Mouse (Mus musculus) stomach, postnatal 0 days (tissue): ENCODE measurements at regions not wholly inside any gene's neighbourhood (a gene's known extent, or its start where the extent isn't known, plus 50 kb on each side); places are given as distances from the start of the nearest gene placed in this dataset.

Experiments
- ATAC-seq: fragments of 200-750 bp; cut with Nextera tagmentation; 2 replicates; pipeline ENCODE4 v1.8.0; 2017; ENCODE audit not compliant: low FRiP score, low TSS enrichment
- DNase-seq: peaks from one replicate; pipeline ENCODE4 v3.0.0-alpha.2; 2016; ENCODE audit warnings: low spot score
- H3K27ac ChIP-seq: fragments of 300-500 bp; sonication (generic); replicated peaks from 2 replicates; pipeline ENCODE4 v1.5.1; 2014; ENCODE audit warnings: mild to moderate bottlenecking, control low read depth
- H3K27me3 ChIP-seq: fragments of 300-500 bp; sonication (generic); 2 replicates; pipeline ENCODE4 v1.6.1; 2014; ENCODE audit warnings: low read length; ENCODE audit not compliant: control insufficient read depth, insufficient read depth
- H3K36me3 ChIP-seq: fragments of 300-500 bp; sonication (generic); 2 replicates; pipeline ENCODE4 v1.6.1; 2014; ENCODE audit warnings: low read length, mixed read lengths; ENCODE audit not compliant: control insufficient read depth, insufficient read depth
- H3K4me1 ChIP-seq: fragments of 300-500 bp; sonication (generic); replicated peaks from 2 replicates; pipeline ENCODE4 v1.6.1; 2014; ENCODE audit warnings: antibody characterized with exemption; ENCODE audit not compliant: control insufficient read depth, insufficient read depth
- H3K4me2 ChIP-seq: fragments of 300-500 bp; sonication (generic); replicated peaks from 2 replicates; pipeline ENCODE4 v1.6.1; 2014; ENCODE audit warnings: low read depth, mild to moderate bottlenecking, control low read depth, moderate library complexity
- H3K4me3 ChIP-seq: fragments of 300-500 bp; sonication (generic); 2 replicates; pipeline ENCODE4 v1.5.1; 2014; ENCODE audit warnings: low read depth, low read length, control low read depth
- H3K9ac ChIP-seq: fragments of 300-500 bp; sonication (generic); 2 replicates; pipeline ENCODE4 v1.6.1; 2014; ENCODE audit warnings: mild to moderate bottlenecking, low read length, control low read depth, mixed read lengths
- H3K9me3 ChIP-seq: fragments of 300-500 bp; sonication (generic); 2 replicates; pipeline ENCODE4 v1.6.1; 2016; ENCODE audit warnings: low read length; ENCODE audit not compliant: control insufficient read depth
- CTCF ChIP-seq: IDR thresholded peaks from 2 replicates; pipeline ENCODE4 v1.5.1; 2016; ENCODE audit warnings: antibody characterized with exemption, low read depth, mild to moderate bottlenecking, moderate library complexity
- EP300 ChIP-seq: optimal IDR thresholded peaks from 2 replicates; pipeline ENCODE3; 2016; ENCODE audit warnings: antibody characterized with exemption
- WGBS: fragments of 180-500 bp; shearing (Covaris S2); extraction: QIAGEN DNeasy Blood & Tissue Kit; methylation state at CpG from one replicate; pipeline ENCODE4 v1.1.7; 2014; 5-methylcytosine and 5-hydroxymethylcytosine counted together

DNA sequence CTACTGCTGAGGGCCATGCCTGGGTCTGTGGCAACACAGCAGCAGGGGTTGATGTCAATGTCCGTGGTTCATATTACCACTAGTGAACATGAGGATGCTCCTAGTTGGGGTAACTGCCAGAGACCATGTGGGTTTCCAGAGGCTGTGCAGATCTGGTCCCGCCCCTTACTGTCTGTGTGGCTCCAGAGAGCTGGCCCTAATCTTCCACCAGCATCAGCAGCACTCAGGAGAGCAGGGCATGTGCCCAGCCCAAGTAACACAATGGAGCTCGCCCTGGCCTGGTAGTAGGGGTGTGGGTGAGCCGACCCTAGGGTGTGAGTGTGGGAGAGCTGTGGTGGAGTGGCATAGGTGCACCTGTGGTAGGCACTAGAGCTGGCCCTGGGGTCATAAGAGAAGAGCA is 59.3 kb upstream of the Galnt15 start:
- Histone ChIP-seq H3K36me3 (no peaks in the 10 kb centered on the region), H3K27ac (no peak overlapping the region), H3K4me1 (no peaks in the 10 kb centered on the region), H3K4me2 (no peak overlapping the region), H3K27me3 (no peaks in the 10 kb centered on the region), H3K4me3 (no peak overlapping the region), H3K9me3 (no peaks in the 10 kb centered on the region), H3K9ac (no peak overlapping the region)
- ATAC-seq (no peak), DNase-seq (no peak)
- no peak for TF ChIP-seq EP300
- no peak for TF ChIP-seq CTCF
- 84% methylated on average over 4 of the region's 4 CpGs for WGBS

DNA sequence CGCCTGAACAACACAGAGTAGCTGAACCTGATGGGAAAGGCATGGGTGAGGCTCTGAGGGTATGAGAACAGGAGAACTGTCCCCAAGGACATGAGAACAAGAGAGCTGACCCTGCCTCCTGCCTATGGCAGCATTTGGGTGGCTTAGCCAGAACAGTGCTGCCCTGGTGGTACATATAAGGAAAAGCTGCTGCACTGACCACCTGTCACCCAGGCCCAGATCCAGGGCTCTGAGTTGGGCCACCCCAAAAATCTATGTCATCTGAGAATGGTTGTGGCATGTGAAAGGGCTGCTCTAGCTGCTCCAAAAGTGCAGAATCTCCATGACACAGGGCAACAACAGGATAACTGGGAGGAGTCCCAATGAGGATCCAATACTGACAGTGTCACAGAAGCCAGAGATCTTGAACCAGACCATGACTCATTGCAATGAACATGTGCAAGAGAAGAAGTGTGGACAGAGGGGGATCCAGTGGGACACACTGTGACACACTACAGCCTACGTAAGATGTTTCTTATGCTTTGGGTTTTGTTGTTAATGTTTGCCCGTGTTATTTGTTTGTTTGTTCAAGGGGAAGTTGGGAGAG is 58.5 kb upstream of the Galnt15 start:
- Histone ChIP-seq H3K27me3 (no peaks in the 10 kb centered on the region), H3K4me2 (no peak overlapping the region), H3K9ac (no peak overlapping the region), H3K27ac (no peak overlapping the region), H3K4me3 (no peak overlapping the region), H3K36me3 (no peaks in the 10 kb centered on the region), H3K4me1 (no peaks in the 10 kb centered on the region), H3K9me3 (no peaks in the 10 kb centered on the region)
- 77% methylated on average over 3 of the region's 3 CpGs for WGBS
- no peak for ATAC-seq
- no peak for TF ChIP-seq CTCF
- DNase-seq: no peak

DNA sequence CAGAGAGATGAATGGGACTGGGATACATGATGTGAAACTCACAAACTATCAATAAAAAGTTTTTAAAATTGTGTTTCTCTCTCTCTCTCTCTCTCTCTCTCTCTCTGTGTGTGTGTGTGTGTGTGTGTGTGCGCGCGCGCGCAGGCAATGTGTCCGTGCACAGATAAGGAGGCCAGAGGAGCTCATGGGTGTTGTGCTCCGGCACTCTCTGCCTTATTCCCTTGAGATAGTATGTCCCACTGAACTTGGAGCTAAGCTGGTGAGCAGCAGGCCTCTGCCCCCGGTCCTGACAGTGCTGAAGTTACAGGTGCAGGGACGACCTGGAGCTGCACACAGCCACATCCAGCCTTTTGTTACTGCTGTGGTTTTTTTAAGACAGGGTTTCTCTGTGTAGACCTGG is 57.9 kb upstream of the Galnt15 start:
- Histone ChIP-seq H3K4me3 (no peak overlapping the region), H3K4me2 (no peak overlapping the region), H3K9me3 (no peaks in the 10 kb centered on the region), H3K36me3 (no peaks in the 10 kb centered on the region), H3K4me1 (no peaks in the 10 kb centered on the region), H3K27ac (no peak overlapping the region), H3K9ac (no peak overlapping the region), H3K27me3 (no peaks in the 10 kb centered on the region)
- TF ChIP-seq CTCF (no peak), EP300 (no peak)
- WGBS: 90% methylated on average over 9 of the region's 9 CpGs
- no peak for ATAC-seq
- no peak for DNase-seq

DNA sequence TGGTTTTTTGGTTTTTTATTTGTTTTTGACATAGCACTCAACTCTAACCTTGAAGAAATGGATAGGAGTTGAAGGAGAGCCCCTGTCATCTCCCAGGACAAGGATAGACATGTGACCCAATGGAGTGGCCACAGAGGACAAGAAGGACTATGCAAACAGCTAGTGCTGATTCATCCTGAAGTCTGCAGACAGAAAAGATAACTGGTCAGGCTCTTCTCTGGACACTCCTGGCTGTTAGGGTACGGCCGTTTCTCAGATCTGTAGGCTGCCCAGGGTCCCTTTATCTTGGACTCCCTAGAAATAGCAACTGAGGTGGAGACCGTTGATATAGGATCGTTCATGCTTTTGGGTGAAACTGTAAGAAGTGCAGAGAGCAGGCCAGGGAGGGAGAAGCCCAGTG is 55.1 kb upstream of the Galnt15 start:
- H3K9me3 ChIP-seq: no peaks in the 10 kb centered on the region
- DNase-seq (no peak), ATAC-seq (no peak)
- TF ChIP-seq EP300: no peak
- TF ChIP-seq CTCF: no peak
- H3K27me3 ChIP-seq: no peaks in the 10 kb centered on the region
- no peak overlapping the region for H3K9ac ChIP-seq
- no peaks in the 10 kb centered on the region for H3K36me3 ChIP-seq
- H3K4me3 ChIP-seq: no peak overlapping the region
- no peak overlapping the region for H3K4me2 ChIP-seq
- H3K27ac ChIP-seq: no peak overlapping the region
- no peaks in the 10 kb centered on the region for H3K4me1 ChIP-seq
- WGBS: 85% methylated on average over 4 of the region's 4 CpGs

DNA sequence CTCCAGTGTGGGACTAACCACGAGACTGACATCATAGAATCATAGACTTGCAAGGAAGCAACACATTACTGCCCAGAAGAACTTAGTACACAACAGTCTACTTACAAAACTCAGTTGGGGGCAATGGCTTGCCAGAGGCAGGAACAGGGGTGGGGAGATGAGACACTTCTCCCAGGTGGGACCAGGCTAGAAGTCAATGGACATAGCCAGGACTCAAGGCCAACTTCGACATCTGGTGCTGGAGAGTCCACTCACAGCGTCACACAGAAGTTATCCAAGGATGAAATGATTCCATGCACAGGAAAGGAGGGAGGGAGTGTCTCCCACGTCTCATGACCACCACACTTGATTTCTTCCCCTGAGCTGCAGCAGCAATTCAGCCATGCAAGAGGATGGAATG is 50.6 kb upstream of the Galnt15 start:
- Histone ChIP-seq H3K4me3 (no peak overlapping the region), H3K36me3 (no peaks in the 10 kb centered on the region), H3K4me1 (no peaks in the 10 kb centered on the region), H3K27me3 (no peaks in the 10 kb centered on the region), H3K4me2 (no peak overlapping the region), H3K9ac (no peak overlapping the region), H3K9me3 (no peaks in the 10 kb centered on the region), H3K27ac (no peak overlapping the region)
- no peak for DNase-seq
- ATAC-seq: no peak
- 83% methylated on average over 4 of the region's 4 CpGs for WGBS
- TF ChIP-seq CTCF (no peak), EP300 (no peak)

DNA sequence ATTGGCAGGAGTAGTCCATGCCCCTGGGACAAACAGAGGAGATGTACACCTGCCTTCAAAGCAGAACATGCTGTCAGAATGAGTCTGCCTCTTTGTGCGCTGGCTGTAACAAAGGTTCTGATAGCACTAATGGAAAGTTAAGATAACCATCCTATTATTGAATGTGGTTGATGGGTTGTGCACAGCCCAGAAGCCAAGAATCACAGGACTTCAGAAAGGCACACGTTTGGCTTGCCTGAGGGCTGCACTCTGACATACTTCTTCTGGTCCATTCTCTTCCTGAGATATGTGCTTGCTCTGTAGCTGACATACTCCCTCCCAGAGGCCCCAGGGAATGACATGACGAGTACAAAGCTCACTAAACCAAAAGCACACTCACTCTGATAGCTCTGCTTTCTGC is 50.1 kb upstream of the Galnt15 start:
- DNase-seq (no peak), ATAC-seq (no peak)
- H3K9ac ChIP-seq: no peak overlapping the region
- H3K9me3 ChIP-seq: no peaks in the 10 kb centered on the region
- TF ChIP-seq EP300: no peak
- no peak for TF ChIP-seq CTCF
- no peak overlapping the region for H3K27ac ChIP-seq
- no peaks in the 10 kb centered on the region for H3K27me3 ChIP-seq
- no peaks in the 10 kb centered on the region for H3K36me3 ChIP-seq
- no peaks in the 10 kb centered on the region for H3K4me1 ChIP-seq
- H3K4me3 ChIP-seq: no peak overlapping the region
- H3K4me2 ChIP-seq: no peak overlapping the region
- 52% methylated on average over 3 of the region's 3 CpGs for WGBS
